Comparison of ENCODE assay signal across 8 mouse cellular contexts in genomic region chr5:136919546-136920301, GRCm38 (mm10). TPM values are rescaled to one million over a fixed set of nuclear protein-coding genes. Genes with fewer than 3 reads are reported as not detected.
DNase-seq lines count a peak whose midpoint lies in the region; ATAC-seq lines count a peak whose summit lies in the region.

No protein-coding gene starts in this region.

- H3K9ac ChIP-seq in midbrain, embryonic 12.5 days (replicated peaks) = peak overlapping the region; percentile 73

- H3K9me3 ChIP-seq in hindbrain, embryonic 10.5 days = no peaks in the 10 kb centered on the region
- H3K9me3 ChIP-seq in midbrain, embryonic 12.5 days = no peaks in the 10 kb centered on the region

- peak overlapping the region; percentile 90 for H3K27ac ChIP-seq in hindbrain, embryonic 10.5 days
- H3K27ac ChIP-seq in midbrain, embryonic 12.5 days (replicated peaks) = no peak overlapping the region

- WGBS in hindbrain, embryonic 10.5 days = 24% methylated on average over 18 of the region's 18 CpGs
- 28% methylated on average over 17 of the region's 18 CpGs for WGBS in midbrain, embryonic 12.5 days

- no peaks in the 10 kb centered on the region for H3K27me3 ChIP-seq in hindbrain, embryonic 10.5 days (ENCODE audit: insufficient read depth, poor library complexity, severe bottlenecking)
- no peaks in the 10 kb centered on the region for H3K27me3 ChIP-seq in midbrain, embryonic 12.5 days

- peaks cover 9% of the 10 kb centered on the region for H3K4me1 ChIP-seq in hindbrain, embryonic 10.5 days (replicated peaks)
- peaks cover 8% of the 10 kb centered on the region for H3K4me1 ChIP-seq in midbrain, embryonic 12.5 days

- H3K4me2 ChIP-seq in midbrain, embryonic 12.5 days (replicated peaks) = peak overlapping the region; percentile 83

- ATAC-seq in midbrain, embryonic 12.5 days (ENCODE audit: low FRiP score, low read depth) = peak; percentile 53

- peak; percentile 43 for DNase-seq in cerebellum, adult 9-11 months
- DNase-seq in cerebellum, adult 11 months = no peak
- DNase-seq in spleen, adult 12 weeks (ENCODE audit: low spot score) = peak; percentile 10
- DNase-seq in spleen, adult 18-20 months = no peak
- DNase-seq in hindbrain, embryonic 10.5 days (ENCODE audit: low spot score) = peak; percentile 20
- no peak for DNase-seq in adrenal gland, adult 2 months
- no peak for DNase-seq in lung, adult 18-20 months

- H3K4me3 ChIP-seq in hindbrain, embryonic 10.5 days = peak overlapping the region; percentile 71
- peak overlapping the region; percentile 61 for H3K4me3 ChIP-seq in midbrain, embryonic 12.5 days

- H3K36me3 ChIP-seq in hindbrain, embryonic 10.5 days = no peaks in the 10 kb centered on the region
- H3K36me3 ChIP-seq in midbrain, embryonic 12.5 days = no peaks in the 10 kb centered on the region

RNA-seq across cellular contexts. Expression of gene Ift22, which starts 11.8 kb away (rescaled TPM):
- 106 and 124 TPM in 2 replicates for polyA plus RNA-seq in hindbrain, embryonic 10.5 days (2016; fragmentation: Nextera tagmentation; extraction: Ambion mirVana)
- polyA plus RNA-seq in midbrain, embryonic 12.5 days (2016; fragmentation: Nextera tagmentation; extraction: Ambion mirVana) = 112 and 113 TPM in 2 replicates
- 10 to 100 TPM; 29.0 to 42.0 TPM for total RNA-seq in adrenal gland, adult 2 months (2021)
- 6.8 and 7.7 TPM in 2 replicates for polyA plus RNA-seq in adrenal gland, adult 2 months (2012; rRNA removed)

RNA-seq across cellular contexts. Expression of gene Fis1, which starts 33.4 kb away (rescaled TPM):
- 294 and 365 TPM in 2 replicates for polyA plus RNA-seq in hindbrain, embryonic 10.5 days (2016; fragmentation: Nextera tagmentation; extraction: Ambion mirVana)
- polyA plus RNA-seq in midbrain, embryonic 12.5 days (2016; fragmentation: Nextera tagmentation; extraction: Ambion mirVana) = 314 and 323 TPM in 2 replicates
- 100 to 1,000 TPM; 143 to 225 TPM for total RNA-seq in adrenal gland, adult 2 months (2021)
- 136 and 184 TPM in 2 replicates for polyA plus RNA-seq in adrenal gland, adult 2 months (2012; rRNA removed)

RNA-seq across cellular contexts. Expression of gene Col26a1, which starts 36.7 kb away (rescaled TPM):
- 72.0 and 73.0 TPM in 2 replicates for polyA plus RNA-seq in hindbrain, embryonic 10.5 days (2016; fragmentation: Nextera tagmentation; extraction: Ambion mirVana)
- 48.0 and 70.8 TPM in 2 replicates for polyA plus RNA-seq in midbrain, embryonic 12.5 days (2016; fragmentation: Nextera tagmentation; extraction: Ambion mirVana)
- not detected for total RNA-seq in adrenal gland, adult 2 months (2021)
- polyA plus RNA-seq in adrenal gland, adult 2 months (2012; rRNA removed) = 0.20 and 0.26 TPM in 2 replicates

RNA-seq across cellular contexts. Expression of gene Cldn15, which starts 46.7 kb away (rescaled TPM):
- polyA plus RNA-seq in hindbrain, embryonic 10.5 days (2016; fragmentation: Nextera tagmentation; extraction: Ambion mirVana) = 0.09 and 0.38 TPM in 2 replicates
- polyA plus RNA-seq in midbrain, embryonic 12.5 days (2016; fragmentation: Nextera tagmentation; extraction: Ambion mirVana) = 0.19 TPM in 1 of 2 replicates, not detected in the other
- 10 to 100 TPM; 11.2 to 18.8 TPM for total RNA-seq in adrenal gland, adult 2 months (2021)
- polyA plus RNA-seq in adrenal gland, adult 2 months (2012; rRNA removed) = 19.7 and 20.2 TPM in 2 replicates

Comparison
In these comparisons a context has a peak if more than half of its experiments do, and no peak if none do; other contexts are left out.
1. DNase-seq: peak in cerebellum, adult 9-11 months (single experiment), spleen, adult 12 weeks (single experiment) and hindbrain, embryonic 10.5 days (single experiment); none in cerebellum, adult 11 months (single experiment), spleen, adult 18-20 months (0 of 2), adrenal gland, adult 2 months (single experiment) and lung, adult 18-20 months (0 of 2).
2. RNA of gene Ift22, which starts 11.8 kb away (polyA plus RNA-seq): 106 to 124 TPM in hindbrain, embryonic 10.5 days and 112 to 113 TPM in midbrain, embryonic 12.5 days; 6.8 to 7.7 TPM in adrenal gland, adult 2 months; every median in the first group is over 10 times any median in the second.
3. RNA of gene Col26a1, which starts 36.7 kb away (polyA plus RNA-seq): 72.0 to 73.0 TPM in hindbrain, embryonic 10.5 days and 48.0 to 70.8 TPM in midbrain, embryonic 12.5 days; 0.20 to 0.26 TPM in adrenal gland, adult 2 months; every median in the first group is over 10 times any median in the second.